Mouse (Mus musculus) stomach, postnatal 0 days (tissue): ENCODE data around the gene Mat1a. TPM values are rescaled to one million over a fixed set of nuclear protein-coding genes. Genes with fewer than 3 reads are reported as not detected.

Source experiments
- ATAC-seq: fragments of 200-750 bp; cut with Nextera tagmentation; 2 replicates; pipeline ENCODE4 v1.8.0; 2017; ENCODE audit not compliant: low FRiP score, low TSS enrichment
- DNase-seq: peaks from one replicate; pipeline ENCODE4 v3.0.0-alpha.2; 2016; ENCODE audit warnings: low spot score
- H3K27ac ChIP-seq: fragments of 300-500 bp; sonication (generic); replicated peaks from 2 replicates; pipeline ENCODE4 v1.5.1; 2014; ENCODE audit warnings: mild to moderate bottlenecking, control low read depth
- H3K27me3 ChIP-seq: fragments of 300-500 bp; sonication (generic); 2 replicates; pipeline ENCODE4 v1.6.1; 2014; ENCODE audit warnings: low read length; ENCODE audit not compliant: control insufficient read depth, insufficient read depth
- H3K36me3 ChIP-seq: fragments of 300-500 bp; sonication (generic); 2 replicates; pipeline ENCODE4 v1.6.1; 2014; ENCODE audit warnings: low read length, mixed read lengths; ENCODE audit not compliant: control insufficient read depth, insufficient read depth
- H3K4me1 ChIP-seq: fragments of 300-500 bp; sonication (generic); replicated peaks from 2 replicates; pipeline ENCODE4 v1.6.1; 2014; ENCODE audit warnings: antibody characterized with exemption; ENCODE audit not compliant: control insufficient read depth, insufficient read depth
- H3K4me2 ChIP-seq: fragments of 300-500 bp; sonication (generic); replicated peaks from 2 replicates; pipeline ENCODE4 v1.6.1; 2014; ENCODE audit warnings: low read depth, mild to moderate bottlenecking, control low read depth, moderate library complexity
- H3K4me3 ChIP-seq: fragments of 300-500 bp; sonication (generic); 2 replicates; pipeline ENCODE4 v1.5.1; 2014; ENCODE audit warnings: low read depth, low read length, control low read depth
- H3K9ac ChIP-seq: fragments of 300-500 bp; sonication (generic); 2 replicates; pipeline ENCODE4 v1.6.1; 2014; ENCODE audit warnings: mild to moderate bottlenecking, low read length, control low read depth, mixed read lengths
- H3K9me3 ChIP-seq: fragments of 300-500 bp; sonication (generic); 2 replicates; pipeline ENCODE4 v1.6.1; 2016; ENCODE audit warnings: low read length; ENCODE audit not compliant: control insufficient read depth
- CTCF ChIP-seq: IDR thresholded peaks from 2 replicates; pipeline ENCODE4 v1.5.1; 2016; ENCODE audit warnings: antibody characterized with exemption, low read depth, mild to moderate bottlenecking, moderate library complexity
- EP300 ChIP-seq: optimal IDR thresholded peaks from 2 replicates; pipeline ENCODE3; 2016; ENCODE audit warnings: antibody characterized with exemption
- WGBS: fragments of 180-500 bp; shearing (Covaris S2); extraction: QIAGEN DNeasy Blood & Tissue Kit; methylation state at CpG from one replicate; pipeline ENCODE4 v1.1.7; 2014; 5-methylcytosine and 5-hydroxymethylcytosine counted together
- polyA plus RNA-seq: library from polyadenylated mRNA; unstranded; fragments of >200 nt; fragmentation: Nextera tagmentation; extraction: Ambion mirVana; gene quantifications from 2 replicates; pipeline ENCODE4 v1.2.1, GENCODE M21; 2015

Mat1a gene
- polyA plus RNA-seq, 1 experiment from 2014 or later, result 0.75 TPM

DNA sequence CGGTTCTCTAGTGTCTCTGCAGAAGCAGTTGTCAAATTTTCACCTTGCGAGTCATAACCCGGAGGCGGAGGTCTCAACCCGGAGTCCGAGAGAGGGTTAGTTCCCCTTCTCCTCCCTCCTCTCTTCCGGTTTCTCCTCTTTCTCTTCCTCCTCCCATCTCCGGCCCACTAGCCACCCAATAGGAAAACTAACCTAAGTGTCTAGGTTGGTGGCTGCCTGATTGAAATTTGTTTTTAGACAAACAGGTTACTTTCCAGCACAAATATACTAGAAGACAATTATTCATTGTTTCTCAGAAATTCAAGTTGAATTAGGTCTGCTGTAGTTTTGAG lies 31.9 kb upstream of the Mat1a start:
- 2% methylated on average over 8 of the region's 8 CpGs for WGBS
- Histone ChIP-seq H3K4me1 (no peaks in the 10 kb centered on the region), H3K4me2 (peak overlapping the region; percentile 51), H3K4me3 (peak overlapping the region; percentile 35), H3K36me3 (no peaks in the 10 kb centered on the region), H3K27ac (no peak overlapping the region), H3K27me3 (no peaks in the 10 kb centered on the region), H3K9me3 (no peaks in the 10 kb centered on the region), H3K9ac (0 out of 2 replicates have a peak overlapping the region, but pooled peaks have one; percentile 23)
- no peak for TF ChIP-seq CTCF
- no peak for TF ChIP-seq EP300
- ATAC-seq, result no peak
- DNase-seq, result no peak

DNA sequence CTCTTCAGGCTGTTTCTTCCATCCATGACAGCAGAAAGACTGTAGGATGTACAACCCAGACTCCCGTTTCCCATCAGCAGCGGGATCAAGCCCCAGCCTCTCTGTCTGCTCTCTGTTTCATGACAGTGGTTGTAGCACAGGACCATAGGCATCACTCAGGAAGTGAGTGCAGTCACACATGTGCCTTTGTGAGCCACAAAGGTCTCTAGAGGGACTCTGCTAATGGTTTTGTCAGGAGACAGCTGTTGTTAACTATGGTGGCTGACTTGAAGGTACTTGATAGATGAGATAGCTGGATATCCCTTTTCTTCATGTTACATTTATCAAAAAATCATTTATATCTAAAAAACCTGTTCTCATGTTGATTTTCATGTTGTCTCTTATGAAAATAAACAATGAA lies 22.4 kb upstream of the Mat1a start:
- no peak overlapping the region for H3K27ac ChIP-seq
- 76% methylated on average over 2 of the region's 2 CpGs for WGBS
- no peaks in the 10 kb centered on the region for H3K9me3 ChIP-seq
- no peak for TF ChIP-seq CTCF
- TF ChIP-seq EP300, result no peak
- H3K4me2 ChIP-seq, result no peak overlapping the region
- no peak overlapping the region for H3K4me3 ChIP-seq
- H3K36me3 ChIP-seq, result no peaks in the 10 kb centered on the region
- ATAC-seq (no peak), DNase-seq (no peak)
- H3K4me1 ChIP-seq, result no peaks in the 10 kb centered on the region
- H3K27me3 ChIP-seq, result no peaks in the 10 kb centered on the region
- no peak overlapping the region for H3K9ac ChIP-seq

DNA sequence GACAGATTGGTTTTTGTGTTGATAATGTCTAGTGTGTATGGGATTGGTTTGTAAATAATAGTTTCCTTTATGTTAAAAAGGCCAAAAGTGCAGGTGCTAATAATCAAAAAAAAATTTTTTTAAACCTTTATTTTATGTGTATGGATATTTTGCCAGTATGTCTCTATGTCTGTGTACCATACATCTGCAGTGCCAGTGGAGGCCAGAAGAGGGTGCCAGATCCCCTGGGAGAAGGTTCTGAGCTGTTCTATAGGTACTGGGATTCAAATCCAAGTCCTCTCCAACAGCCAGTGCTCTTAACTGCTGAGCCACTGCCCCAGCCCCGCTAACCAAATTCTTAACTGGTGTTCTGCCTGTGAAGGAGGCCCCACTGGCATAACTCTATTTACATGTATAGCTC lies 17.3 kb upstream of the Mat1a start:
- TF ChIP-seq CTCF (peak; percentile 54), EP300 (no peak)
- Histone ChIP-seq H3K9me3 (no peaks in the 10 kb centered on the region), H3K36me3 (no peaks in the 10 kb centered on the region), H3K27ac (no peak overlapping the region), H3K27me3 (no peaks in the 10 kb centered on the region), H3K4me2 (no peak overlapping the region), H3K4me1 (no peaks in the 10 kb centered on the region), H3K9ac (no peak overlapping the region), H3K4me3 (no peak overlapping the region)
- DNase-seq (peak; percentile 19), ATAC-seq (no peak)
- WGBS, result 84% methylated on average over 1 of the region's 1 CpGs

DNA sequence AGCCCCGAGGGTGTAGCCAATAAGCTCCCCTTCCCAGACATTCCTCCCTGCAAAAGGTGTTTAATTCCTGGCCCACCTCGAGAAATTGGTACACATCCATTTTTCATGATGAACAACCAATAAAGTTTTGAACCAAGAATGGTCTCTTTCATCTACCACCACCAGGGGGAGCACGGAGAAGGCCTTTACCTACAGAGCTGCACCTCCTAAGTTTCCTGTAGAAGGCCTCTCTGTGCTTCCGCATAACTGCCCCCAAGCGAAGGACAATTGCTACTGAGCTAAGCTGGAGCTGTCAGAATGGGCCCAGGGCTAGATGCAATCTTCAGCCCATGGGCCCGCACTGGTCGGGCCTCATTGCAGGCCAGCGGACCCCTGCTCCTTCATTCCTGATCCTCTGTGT lies 14.1 kb upstream of the Mat1a start:
- 43% methylated on average over 8 of the region's 8 CpGs for WGBS
- Histone ChIP-seq H3K9ac (no peak overlapping the region), H3K27ac (no peak overlapping the region), H3K4me3 (no peak overlapping the region), H3K9me3 (no peaks in the 10 kb centered on the region), H3K27me3 (no peaks in the 10 kb centered on the region), H3K4me2 (no peak overlapping the region), H3K36me3 (no peaks in the 10 kb centered on the region), H3K4me1 (no peaks in the 10 kb centered on the region)
- TF ChIP-seq EP300 (no peak), CTCF (peak; percentile 76)
- ATAC-seq (no peak), DNase-seq (peak; percentile 29)

DNA sequence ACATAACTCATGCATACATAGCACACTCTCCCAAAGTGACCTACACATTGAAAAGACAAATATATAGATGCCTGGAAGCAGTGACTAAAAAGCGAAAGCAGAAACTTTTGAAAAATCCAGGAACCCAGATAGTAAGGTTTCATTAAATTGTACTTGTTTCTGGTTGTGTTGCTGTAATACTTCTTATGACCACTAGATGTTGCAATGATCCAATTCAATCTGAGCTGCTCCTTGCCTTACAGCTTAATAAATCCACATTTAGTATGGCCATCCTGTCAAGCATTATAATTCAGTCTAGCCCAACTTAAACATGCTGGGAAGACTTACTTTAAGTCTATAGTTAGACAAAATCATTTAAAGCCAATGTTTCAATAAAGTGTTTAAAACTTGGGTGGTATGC lies 10.7 kb upstream of the Mat1a start:
- Histone ChIP-seq H3K4me2 (no peak overlapping the region), H3K9me3 (no peaks in the 10 kb centered on the region), H3K9ac (no peak overlapping the region), H3K4me1 (no peaks in the 10 kb centered on the region), H3K27ac (no peak overlapping the region), H3K27me3 (no peaks in the 10 kb centered on the region), H3K4me3 (no peak overlapping the region), H3K36me3 (no peaks in the 10 kb centered on the region)
- DNase-seq (no peak), ATAC-seq (no peak)
- WGBS, result 40% methylated on average over 1 of the region's 1 CpGs
- peak; percentile 78 for TF ChIP-seq CTCF
- TF ChIP-seq EP300, result no peak

DNA sequence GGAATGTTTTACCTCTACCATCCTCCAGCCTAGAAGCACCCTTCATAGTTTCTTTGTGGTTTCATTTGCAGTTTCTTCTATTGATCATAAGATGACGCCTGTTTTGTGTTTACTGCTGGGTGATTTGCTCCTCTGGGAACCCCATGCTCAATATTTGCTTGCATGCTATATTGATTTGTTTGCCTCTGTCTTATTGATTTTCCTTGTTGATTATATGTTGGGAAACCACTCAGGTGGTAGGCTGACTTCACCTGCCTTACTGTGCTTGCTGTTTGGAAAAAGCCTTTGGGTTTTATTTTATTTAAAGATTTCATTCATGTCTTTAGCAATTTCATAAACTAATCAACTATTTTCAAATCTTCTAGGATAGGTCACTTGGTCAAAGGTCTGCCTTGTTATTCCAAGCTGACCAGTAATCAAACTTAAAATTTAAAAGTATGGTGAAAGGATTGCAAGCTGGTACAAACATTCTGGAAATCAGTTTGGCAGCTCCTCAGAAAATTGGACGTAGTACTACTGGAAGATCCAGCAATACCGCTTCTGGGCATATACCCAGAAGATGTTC lies 8.5 kb upstream of the Mat1a start:
- no peak overlapping the region for H3K9ac ChIP-seq
- DNase-seq, result no peak
- no peaks in the 10 kb centered on the region for H3K9me3 ChIP-seq
- H3K27me3 ChIP-seq, result no peaks in the 10 kb centered on the region
- no peak overlapping the region for H3K4me3 ChIP-seq
- TF ChIP-seq CTCF, result no peak
- no peak for TF ChIP-seq EP300
- H3K27ac ChIP-seq, result no peak overlapping the region
- no peaks in the 10 kb centered on the region for H3K36me3 ChIP-seq
- ATAC-seq, result no peak
- 77% methylated on average over 3 of the region's 3 CpGs for WGBS
- H3K4me1 ChIP-seq, result no peaks in the 10 kb centered on the region
- no peak overlapping the region for H3K4me2 ChIP-seq
